Mouse (Mus musculus): Measurements from ENCODE around the gene Rhox3c.
"Not testable (repeated sequence)": the region's sequence is repeated elsewhere in the genome, so short reads cannot be mapped to it uniquely, and the experiment has no call there.

The Rhox3c gene

DNA sequence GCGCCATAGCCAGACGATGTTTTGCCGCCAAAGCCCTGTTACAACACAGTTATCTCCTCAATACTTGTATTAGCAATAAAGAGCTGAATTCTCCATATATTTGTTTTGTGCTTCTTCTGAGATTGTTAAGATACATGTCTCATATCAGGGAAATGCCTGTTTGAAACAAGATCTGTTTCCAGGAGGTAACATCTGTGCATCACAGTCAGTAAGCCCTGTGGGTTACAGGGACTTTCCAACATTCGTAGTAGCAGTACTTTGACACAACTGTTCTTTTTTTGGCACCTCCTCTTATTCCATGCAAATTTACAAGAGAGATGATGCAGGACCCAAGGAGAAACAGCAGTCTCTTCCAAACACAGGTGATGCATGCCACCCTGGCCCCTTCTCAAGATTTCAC, at the start of gene Rhox3c:
Gene Rhox3c (plus strand): TSS at position 301 of the 400 bp plus-strand sequence.
- not testable (repeated sequence) for DNase-seq (ENCODE audit: low spot score in 2 of 2)

DNA sequence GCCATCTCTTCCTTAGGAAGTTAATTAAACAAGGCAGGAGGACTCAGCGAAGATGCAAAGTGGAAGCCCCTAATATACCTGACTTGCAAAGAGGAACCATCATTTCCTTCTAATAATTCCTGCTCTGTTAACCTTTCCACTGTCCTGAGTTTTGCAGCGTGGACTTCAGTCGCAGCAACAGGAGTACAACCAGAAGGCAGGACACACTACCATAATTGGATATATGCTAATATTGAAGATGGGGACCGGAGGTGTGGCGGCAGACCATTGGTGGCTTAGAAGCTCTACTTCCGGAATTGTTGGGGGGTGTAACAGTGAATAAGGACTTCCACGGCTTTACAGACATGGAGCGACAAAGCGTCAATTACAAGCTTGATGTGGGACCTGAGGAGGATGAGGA, 46.6 kb upstream of the Rhox3c start, which contains the start of gene Rhox2b:
Gene Rhox2b (plus strand): TSS at position 301 of the 400 bp plus-strand sequence.
- not testable (repeated sequence) for DNase-seq (ENCODE audit: low spot score in 2 of 2)

DNA sequence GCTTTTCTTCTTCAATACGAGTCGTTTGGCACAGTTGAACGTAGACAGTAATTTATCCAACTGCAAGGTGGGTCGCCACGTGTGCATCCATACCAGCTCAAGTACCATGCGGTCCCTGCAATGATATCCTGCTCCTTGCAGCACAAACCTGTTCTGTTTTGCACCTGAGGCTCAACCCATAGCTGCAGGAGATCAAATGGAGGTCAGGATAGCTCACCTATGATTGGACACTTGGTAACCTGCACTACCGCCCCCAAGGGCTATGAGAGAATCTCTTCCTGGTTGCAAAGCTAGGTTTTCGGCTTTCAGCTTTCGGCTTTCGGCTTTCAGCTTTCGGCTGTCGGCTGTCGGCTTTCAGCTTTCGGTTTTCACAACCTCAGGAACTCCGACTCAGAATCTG, 26.2 kb upstream of the Rhox3c start, which contains the start of gene Rhox4b:
Gene Rhox4b (plus strand): TSS at position 301 of the 400 bp plus-strand sequence.
- DNase-seq (ENCODE audit: low spot score in 2 of 2), result not testable (repeated sequence)

DNA sequence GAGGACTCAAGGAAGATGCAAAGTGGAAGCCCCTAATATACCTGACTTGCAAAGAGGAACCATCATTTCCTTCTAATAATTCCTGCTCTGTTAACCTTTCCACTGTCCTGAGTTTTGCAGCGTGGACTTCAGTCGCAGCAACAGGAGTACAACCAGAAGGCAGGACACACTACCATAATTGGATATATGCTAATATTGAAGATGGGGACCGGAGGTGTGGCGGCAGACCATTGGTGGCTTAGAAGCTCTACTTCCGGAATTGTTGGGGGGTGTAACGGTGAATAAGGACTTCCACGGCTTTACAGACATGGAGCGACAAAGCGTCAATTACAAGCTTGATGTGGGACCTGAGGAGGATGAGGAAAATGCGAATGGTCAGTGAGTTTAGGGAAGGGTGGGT, 5.0 kb upstream of the Rhox3c start, which contains the start of gene Rhox2c:
Gene Rhox2c (plus strand): TSS at position 301 of the 400 bp plus-strand sequence.
- not testable (repeated sequence) for DNase-seq (ENCODE audit: low spot score in 2 of 2)

DNA sequence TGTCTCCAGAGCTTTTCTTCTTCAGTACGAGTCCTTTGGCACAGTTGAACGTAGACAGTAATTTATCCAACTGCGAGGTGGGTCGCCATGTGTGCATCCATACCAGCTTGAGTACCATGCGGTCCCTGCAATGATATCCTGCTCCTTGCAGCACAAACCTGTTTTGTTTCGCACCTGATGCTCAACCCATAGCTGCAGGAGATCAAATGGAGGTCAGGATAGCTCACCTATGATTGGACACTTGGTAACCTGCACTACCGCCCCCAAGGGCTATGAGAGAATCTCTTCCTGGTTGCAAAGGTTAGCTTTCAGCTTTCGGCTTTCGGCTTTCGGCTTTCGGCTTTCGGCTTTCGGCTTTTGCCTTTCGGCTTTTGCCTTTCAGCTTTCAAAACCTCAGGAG, 21.7 kb downstream of the Rhox3c start, which contains the start of gene Rhox4c:
Gene Rhox4c (plus strand): TSS at position 301 of the 400 bp plus-strand sequence.
- not testable (repeated sequence) for DNase-seq (ENCODE audit: low spot score in 2 of 2)

DNA sequence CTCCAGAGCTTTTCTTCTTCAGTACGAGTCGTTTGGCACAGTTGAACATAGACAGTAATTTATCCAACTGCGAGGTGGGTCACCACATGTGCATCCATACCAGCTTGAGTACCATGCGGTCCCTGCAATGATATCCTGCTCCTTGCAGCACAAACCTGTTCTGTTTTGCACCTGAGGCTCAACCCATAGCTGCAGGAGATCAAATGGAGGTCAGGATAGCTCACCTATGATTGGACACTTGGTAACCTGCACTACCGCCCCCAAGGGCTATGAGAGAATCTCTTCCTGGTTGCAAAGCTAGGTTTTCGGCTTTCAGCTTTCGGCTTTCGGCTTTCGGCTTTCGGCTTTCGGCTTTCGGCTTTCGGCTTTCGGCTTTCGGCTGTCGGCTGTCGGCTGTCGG, 55.7 kb downstream of the Rhox3c start, which contains the start of gene Rhox4d:
Gene Rhox4d (plus strand): TSS at position 301 of the 400 bp plus-strand sequence.
- DNase-seq (ENCODE audit: low spot score in 2 of 2), result not testable (repeated sequence)
